Mouse (Mus musculus): Measurements from ENCODE around the gene Plekhg6. TPM values are rescaled to one million over a fixed set of nuclear protein-coding genes. Genes with fewer than 3 reads are reported as not detected.

Gene Plekhg6
- polyA plus RNA-seq, 1 experiment from 2014 or later, result 0.08 TPM

- H3K4me2 ChIP-seq (ENCODE audit: low read depth, low read length), result peak overlapping the region; percentile 6
- no peak overlapping the region for H3K9ac ChIP-seq (replicated peaks; ENCODE audit: low read length)
- H3K9me3 ChIP-seq (replicated peaks; ENCODE audit: control insufficient read depth, low read length), result no peaks in the 10 kb centered on the region
- DNase-seq (ENCODE audit: low spot score) (peak; percentile 70), ATAC-seq (replicated peaks; ENCODE audit: insufficient number of reproducible peaks, low FRiP score, low TSS enrichment, low read depth) (no peak)
- no peaks in the 10 kb centered on the region; the same call in 1 of the 2 replicates for H3K36me3 ChIP-seq (replicated peaks; ENCODE audit: control insufficient read depth, insufficient read depth, low read depth, low read length)
- 0 out of 2 replicates have a peak overlapping the region, but pooled peaks have one; percentile 28 for H3K27ac ChIP-seq (replicated peaks; ENCODE audit: low read depth, low read length)
- H3K4me1 ChIP-seq (ENCODE audit: control insufficient read depth, insufficient read depth, low read length), result peaks cover 16% of the 10 kb centered on the region
- H3K4me3 ChIP-seq (ENCODE audit: low read depth, low read length), result no peak overlapping the region
- 6% methylated on average over 10 of the region's 10 CpGs for WGBS
- H3K27me3 ChIP-seq (ENCODE audit: control insufficient read depth, insufficient read depth, low read length), result no peaks in the 10 kb centered on the region
Observed at GRCm38 (mm10) chr6:125355197-125355741, 25.3 kb downstream of the Plekhg6 start.

- no peak for ATAC-seq (replicated peaks; ENCODE audit: insufficient number of reproducible peaks, low FRiP score, low TSS enrichment, low read depth)
- Histone ChIP-seq H3K27me3 (ENCODE audit: control insufficient read depth, insufficient read depth, low read length) (no peaks in the 10 kb centered on the region), H3K9ac (replicated peaks; ENCODE audit: low read length) (no peak overlapping the region), H3K9me3 (replicated peaks; ENCODE audit: control insufficient read depth, low read length) (no peaks in the 10 kb centered on the region), H3K27ac (replicated peaks; ENCODE audit: low read depth, low read length) (0 out of 2 replicates have a peak overlapping the region, but pooled peaks have one; percentile 28), H3K4me1 (ENCODE audit: control insufficient read depth, insufficient read depth, low read length) (peaks cover 16% of the 10 kb centered on the region), H3K4me3 (ENCODE audit: low read depth, low read length) (no peak overlapping the region), H3K4me2 (ENCODE audit: low read depth, low read length) (peak overlapping the region; percentile 6), H3K36me3 (replicated peaks; ENCODE audit: control insufficient read depth, insufficient read depth, low read depth, low read length) (no peaks in the 10 kb centered on the region; the same call in 1 of the 2 replicates)
- peak; percentile 43 for DNase-seq (ENCODE audit: low spot score)
- 8% methylated on average over 14 of the region's 14 CpGs for WGBS
Observed at GRCm38 (mm10) chr6:125354352-125355151, 26.0 kb downstream of the Plekhg6 start.

- H3K9me3 ChIP-seq (replicated peaks; ENCODE audit: control insufficient read depth, low read length), result no peaks in the 10 kb centered on the region
- H3K9ac ChIP-seq (replicated peaks; ENCODE audit: low read length), result no peak overlapping the region
- peaks cover 16% of the 10 kb centered on the region for H3K4me1 ChIP-seq (ENCODE audit: control insufficient read depth, insufficient read depth, low read length)
- no peak for DNase-seq (ENCODE audit: low spot score)
- ATAC-seq (replicated peaks; ENCODE audit: insufficient number of reproducible peaks, low FRiP score, low TSS enrichment, low read depth), result no peak
- H3K27ac ChIP-seq (replicated peaks; ENCODE audit: low read depth, low read length), result no peak overlapping the region
- no peak overlapping the region for H3K4me3 ChIP-seq (ENCODE audit: low read depth, low read length)
- no peaks in the 10 kb centered on the region for H3K27me3 ChIP-seq (ENCODE audit: control insufficient read depth, insufficient read depth, low read length)
- no peaks in the 10 kb centered on the region; the same call in 1 of the 2 replicates for H3K36me3 ChIP-seq (replicated peaks; ENCODE audit: control insufficient read depth, insufficient read depth, low read depth, low read length)
- no peak overlapping the region for H3K4me2 ChIP-seq (ENCODE audit: low read depth, low read length)
- WGBS, result 83% methylated on average over 4 of the region's 4 CpGs
Observed at GRCm38 (mm10) chr6:125353655-125354054, 26.9 kb downstream of the Plekhg6 start.

GRCm38 (mm10) chr6:125353221-125353620, 27.4 kb downstream of the Plekhg6 start:
- ATAC-seq (replicated peaks; ENCODE audit: insufficient number of reproducible peaks, low FRiP score, low TSS enrichment, low read depth) (no peak), DNase-seq (ENCODE audit: low spot score) (no peak)
- H3K4me2 ChIP-seq (ENCODE audit: low read depth, low read length), result no peak overlapping the region
- H3K9ac ChIP-seq (replicated peaks; ENCODE audit: low read length), result no peak overlapping the region
- H3K4me1 ChIP-seq (ENCODE audit: control insufficient read depth, insufficient read depth, low read length), result peaks cover 16% of the 10 kb centered on the region
- H3K27ac ChIP-seq (replicated peaks; ENCODE audit: low read depth, low read length), result no peak overlapping the region
- no peaks in the 10 kb centered on the region for H3K27me3 ChIP-seq (ENCODE audit: control insufficient read depth, insufficient read depth, low read length)
- H3K36me3 ChIP-seq (replicated peaks; ENCODE audit: control insufficient read depth, insufficient read depth, low read depth, low read length), result no peaks in the 10 kb centered on the region; the same call in 1 of the 2 replicates
- WGBS, result 82% methylated on average over 11 of the region's 11 CpGs
- no peaks in the 10 kb centered on the region for H3K9me3 ChIP-seq (replicated peaks; ENCODE audit: control insufficient read depth, low read length)
- no peak overlapping the region for H3K4me3 ChIP-seq (ENCODE audit: low read depth, low read length)

- 65% methylated on average over 4 of the region's 4 CpGs for WGBS
- Histone ChIP-seq H3K27ac (replicated peaks; ENCODE audit: low read depth, low read length) (no peak overlapping the region), H3K4me1 (ENCODE audit: control insufficient read depth, insufficient read depth, low read length) (peaks cover 16% of the 10 kb centered on the region), H3K9me3 (replicated peaks; ENCODE audit: control insufficient read depth, low read length) (no peaks in the 10 kb centered on the region), H3K4me2 (ENCODE audit: low read depth, low read length) (no peak overlapping the region), H3K9ac (replicated peaks; ENCODE audit: low read length) (no peak overlapping the region), H3K4me3 (ENCODE audit: low read depth, low read length) (no peak overlapping the region), H3K36me3 (replicated peaks; ENCODE audit: control insufficient read depth, insufficient read depth, low read depth, low read length) (no peaks in the 10 kb centered on the region; the same call in 1 of the 2 replicates), H3K27me3 (ENCODE audit: control insufficient read depth, insufficient read depth, low read length) (no peaks in the 10 kb centered on the region)
- DNase-seq (ENCODE audit: low spot score) (no peak), ATAC-seq (replicated peaks; ENCODE audit: insufficient number of reproducible peaks, low FRiP score, low TSS enrichment, low read depth) (no peak)
Observed at GRCm38 (mm10) chr6:125352811-125353210, 27.8 kb downstream of the Plekhg6 start.

GRCm38 (mm10) chr6:125352046-125352384, 28.6 kb downstream of the Plekhg6 start:
- Histone ChIP-seq H3K36me3 (replicated peaks; ENCODE audit: control insufficient read depth, insufficient read depth, low read depth, low read length) (no peaks in the 10 kb centered on the region), H3K4me3 (ENCODE audit: low read depth, low read length) (no peak overlapping the region), H3K27ac (replicated peaks; ENCODE audit: low read depth, low read length) (no peak overlapping the region), H3K4me1 (ENCODE audit: control insufficient read depth, insufficient read depth, low read length) (peaks cover 16% of the 10 kb centered on the region), H3K9me3 (replicated peaks; ENCODE audit: control insufficient read depth, low read length) (no peaks in the 10 kb centered on the region), H3K4me2 (ENCODE audit: low read depth, low read length) (no peak overlapping the region), H3K9ac (replicated peaks; ENCODE audit: low read length) (no peak overlapping the region), H3K27me3 (ENCODE audit: control insufficient read depth, insufficient read depth, low read length) (no peaks in the 10 kb centered on the region)
- 62% methylated on average over 5 of the region's 5 CpGs for WGBS
- DNase-seq (ENCODE audit: low spot score), result no peak
- no peak for ATAC-seq (replicated peaks; ENCODE audit: insufficient number of reproducible peaks, low FRiP score, low TSS enrichment, low read depth)

GRCm38 (mm10) chr6:125351368-125352045, 29.1 kb downstream of the Plekhg6 start:
- 0 out of 2 replicates have a peak overlapping the region, but pooled peaks have one; percentile 5 for H3K4me3 ChIP-seq (ENCODE audit: low read depth, low read length)
- no peak overlapping the region for H3K27ac ChIP-seq (replicated peaks; ENCODE audit: low read depth, low read length)

GRCm38 (mm10) chr6:125350995-125351324, 29.6 kb downstream of the Plekhg6 start:
- H3K9me3 ChIP-seq (replicated peaks; ENCODE audit: control insufficient read depth, low read length), result no peaks in the 10 kb centered on the region
- peak overlapping the region; percentile 69 for H3K4me3 ChIP-seq (ENCODE audit: low read depth, low read length)
- H3K27ac ChIP-seq (replicated peaks; ENCODE audit: low read depth, low read length), result no peak overlapping the region
- H3K4me1 ChIP-seq (ENCODE audit: control insufficient read depth, insufficient read depth, low read length), result peaks cover 16% of the 10 kb centered on the region
- DNase-seq (ENCODE audit: low spot score), result no peak
- peak overlapping the region; percentile 77 for H3K9ac ChIP-seq (replicated peaks; ENCODE audit: low read length)
- no peak for ATAC-seq (replicated peaks; ENCODE audit: insufficient number of reproducible peaks, low FRiP score, low TSS enrichment, low read depth)
- 83% methylated on average over 2 of the region's 2 CpGs for WGBS
- H3K27me3 ChIP-seq (ENCODE audit: control insufficient read depth, insufficient read depth, low read length), result no peaks in the 10 kb centered on the region
- H3K36me3 ChIP-seq (replicated peaks; ENCODE audit: control insufficient read depth, insufficient read depth, low read depth, low read length), result no peaks in the 10 kb centered on the region
- H3K4me2 ChIP-seq (ENCODE audit: low read depth, low read length), result peak overlapping the region; percentile 93

More at GRCm38 (mm10) chr6:125351368-125352045, 29.1 kb downstream of the Plekhg6 start:
- H3K9ac ChIP-seq (replicated peaks; ENCODE audit: low read length), result no peak overlapping the region
- H3K36me3 ChIP-seq (replicated peaks; ENCODE audit: control insufficient read depth, insufficient read depth, low read depth, low read length), result no peaks in the 10 kb centered on the region
- H3K9me3 ChIP-seq (replicated peaks; ENCODE audit: control insufficient read depth, low read length), result no peaks in the 10 kb centered on the region
- ATAC-seq (replicated peaks; ENCODE audit: insufficient number of reproducible peaks, low FRiP score, low TSS enrichment, low read depth), result no peak
- 72% methylated on average over 8 of the region's 8 CpGs for WGBS
- no peaks in the 10 kb centered on the region for H3K27me3 ChIP-seq (ENCODE audit: control insufficient read depth, insufficient read depth, low read length)
- H3K4me1 ChIP-seq (ENCODE audit: control insufficient read depth, insufficient read depth, low read length), result peaks cover 16% of the 10 kb centered on the region
- no peak overlapping the region for H3K4me2 ChIP-seq (ENCODE audit: low read depth, low read length)
- no peak for DNase-seq (ENCODE audit: low spot score)
